Mouse (Mus musculus): Measurements from ENCODE around the gene Fat1.

Fat1 gene

GRCm38 (mm10) chr8:45070949-45071348, 135.7 kb downstream of the Fat1 start:
- no peak for DNase-seq

GRCm38 (mm10) chr8:45080850-45081249, 145.6 kb downstream of the Fat1 start:
- no peak for DNase-seq

- no peak for DNase-seq
Observed at GRCm38 (mm10) chr8:45093599-45093998, 158.4 kb downstream of the Fat1 start.
